Mouse (Mus musculus) regulatory T cell (primary cell): ENCODE measurements around the gene Lyst.
"Not testable (repeated sequence)": the region's sequence is repeated elsewhere in the genome, so short reads cannot be mapped to it uniquely, and the experiment has no call there.

Experiments
- in situ Hi-C: fragments of 300-600 bp; cut with MboI, MseI; formaldehyde crosslinking; loops from one replicate; pipeline ENCODE4 v1.15.1; 2025; ENCODE audit warnings: high pct_unique_total_duplicates

Gene Lyst

DNA sequence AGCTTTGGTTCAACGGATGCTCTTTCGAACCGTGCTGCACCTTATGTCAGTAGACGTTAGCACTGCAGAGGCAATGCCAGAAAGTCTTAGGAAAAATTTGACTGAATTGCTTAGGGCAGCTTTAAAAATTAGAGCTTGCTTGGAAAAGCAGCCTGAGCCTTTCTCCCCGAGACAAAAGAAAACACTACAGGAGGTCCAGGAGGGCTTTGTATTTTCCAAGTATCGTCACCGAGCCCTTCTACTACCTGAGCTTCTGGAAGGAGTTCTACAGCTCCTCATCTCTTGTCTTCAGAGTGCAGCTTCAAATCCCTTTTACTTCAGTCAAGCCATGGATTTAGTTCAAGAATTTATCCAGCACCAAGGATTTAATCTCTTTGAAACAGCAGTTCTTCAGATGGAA lies 44.5 kb downstream of the Lyst start:
- in situ Hi-C loops, result no loop called here

GRCm38 (mm10) chr13:13635224-13635623 lies 45.0 kb downstream of the Lyst start:
- in situ Hi-C loops, result no loop called here

DNA sequence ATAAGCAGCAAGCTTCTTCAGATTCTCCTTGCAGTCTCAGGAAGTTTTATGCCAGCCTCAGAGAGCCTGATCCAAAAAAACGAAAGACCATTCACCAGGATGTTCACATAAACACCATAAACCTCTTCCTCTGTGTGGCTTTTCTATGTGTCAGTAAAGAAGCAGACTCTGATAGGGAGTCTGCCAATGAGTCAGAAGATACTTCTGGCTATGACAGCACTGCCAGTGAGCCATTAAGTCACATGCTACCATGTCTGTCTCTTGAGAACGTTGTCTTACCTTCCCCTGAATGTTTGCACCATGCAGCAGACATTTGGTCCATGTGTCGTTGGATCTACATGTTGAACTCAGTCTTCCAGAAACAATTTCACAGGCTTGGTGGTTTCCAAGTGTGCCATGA lies 47.4 kb downstream of the Lyst start:
- in situ Hi-C loops, result no loop called here

- in situ Hi-C loops, result no loop called here
Observed at GRCm38 (mm10) chr13:13637981-13638380, 47.8 kb downstream of the Lyst start.

GRCm38 (mm10) chr13:13638725-13639124 lies 48.5 kb downstream of the Lyst start:
- in situ Hi-C loops, result no loop called here

DNA sequence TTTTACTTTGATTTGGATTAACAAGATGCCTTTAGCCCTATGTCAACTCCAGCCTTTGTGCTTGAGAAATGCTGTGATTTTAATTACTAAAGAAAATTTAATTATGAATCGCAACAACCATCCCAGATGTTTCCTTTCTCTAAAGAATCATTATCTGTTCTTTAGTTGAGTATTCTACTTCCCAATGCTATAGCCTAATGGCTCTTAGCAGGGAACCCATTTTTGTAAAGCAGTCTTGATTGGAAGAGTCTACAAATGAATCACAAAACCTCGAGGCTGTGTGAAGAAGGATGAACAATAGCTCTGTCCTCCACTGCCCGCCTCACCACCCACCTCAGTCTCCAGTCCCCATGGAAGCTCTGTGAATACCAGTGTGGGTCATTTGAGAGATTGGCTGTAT lies 57.1 kb downstream of the Lyst start:
- in situ Hi-C loops, result no loop called here

GRCm38 (mm10) chr13:13655453-13655852 lies 65.3 kb downstream of the Lyst start:
- in situ Hi-C loops, result no loop called here

GRCm38 (mm10) chr13:13666103-13666502 lies 75.9 kb downstream of the Lyst start:
- in situ Hi-C loops, result not testable (repeated sequence)

- in situ Hi-C loops, result no loop called here
Observed at GRCm38 (mm10) chr13:13670669-13671068, 80.5 kb downstream of the Lyst start.

GRCm38 (mm10) chr13:13671585-13672328 lies 81.6 kb downstream of the Lyst start:
- in situ Hi-C loops, result no loop called here

DNA sequence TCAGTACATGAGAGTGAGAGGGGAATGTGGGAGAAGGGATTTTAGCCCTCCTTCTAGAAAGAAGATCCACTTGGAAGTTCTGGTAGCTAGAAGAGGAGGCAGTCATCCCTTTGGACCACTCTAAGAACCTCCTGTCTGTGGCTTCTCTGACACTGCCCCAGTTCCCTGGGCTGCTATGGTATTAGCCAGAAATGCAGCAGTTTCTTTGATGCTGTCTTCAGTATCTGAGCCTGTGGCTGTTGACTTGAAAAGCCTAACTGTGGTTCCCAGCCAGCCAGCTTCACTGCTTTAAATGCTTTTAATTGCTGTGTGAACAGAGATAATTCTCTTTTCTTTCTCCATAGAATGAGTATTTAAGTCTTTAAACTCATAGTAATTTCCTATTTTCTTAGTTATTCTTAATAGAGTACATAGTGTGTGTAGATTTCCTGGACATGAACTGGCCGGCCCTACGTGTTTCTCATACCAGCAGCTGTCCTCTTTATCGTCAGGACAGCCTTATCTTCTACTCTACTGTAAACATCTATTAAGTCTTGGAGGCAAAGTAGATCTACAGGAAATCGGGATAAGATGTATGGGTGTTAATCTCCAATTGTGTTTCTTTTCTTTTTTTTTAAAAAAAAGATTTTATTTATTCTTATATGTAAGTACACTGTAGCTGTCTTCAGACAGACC lies 84.6 kb downstream of the Lyst start:
- in situ Hi-C loops, result no loop called here

DNA sequence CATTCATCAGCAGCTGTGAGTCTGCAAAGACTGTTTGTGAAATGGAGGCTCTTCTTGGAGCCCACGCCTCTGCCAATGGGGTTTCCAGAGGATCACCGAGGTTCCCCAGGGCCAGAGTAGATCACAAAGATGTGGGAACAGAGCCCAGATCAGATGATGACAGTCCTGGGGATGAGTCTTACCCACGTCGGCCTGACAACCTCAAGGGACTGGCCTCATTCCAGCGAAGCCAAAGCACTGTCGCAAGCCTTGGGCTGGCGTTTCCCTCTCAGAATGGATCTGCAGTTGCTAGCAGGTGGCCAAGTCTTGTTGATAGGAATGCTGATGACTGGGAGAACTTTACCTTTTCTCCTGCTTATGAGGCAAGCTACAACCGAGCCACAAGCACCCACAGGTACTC lies 87.7 kb downstream of the Lyst start:
- in situ Hi-C loops, result no loop called here

- in situ Hi-C loops, result no loop called here
Observed at GRCm38 (mm10) chr13:13681642-13682041, 91.4 kb downstream of the Lyst start.

DNA sequence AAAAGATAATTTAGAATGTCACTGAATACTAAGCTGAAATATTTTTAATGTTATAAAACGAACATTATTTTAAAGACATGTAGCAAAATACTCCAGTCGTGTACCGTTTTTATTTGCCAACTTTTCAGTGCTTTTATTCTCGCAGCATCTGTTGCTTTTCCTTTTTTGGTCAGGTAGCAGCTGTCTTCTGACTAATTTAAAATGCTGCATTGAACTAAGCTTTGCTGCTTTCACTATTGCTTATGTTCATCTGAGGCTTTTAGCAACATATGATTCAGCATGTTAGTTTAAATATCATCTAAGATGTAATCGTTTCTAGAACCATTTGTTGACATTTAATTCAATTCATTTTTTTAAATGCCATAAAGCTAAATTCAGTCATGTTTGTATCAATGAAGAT lies 113.3 kb downstream of the Lyst start:
- in situ Hi-C loops, result no loop called here

DNA sequence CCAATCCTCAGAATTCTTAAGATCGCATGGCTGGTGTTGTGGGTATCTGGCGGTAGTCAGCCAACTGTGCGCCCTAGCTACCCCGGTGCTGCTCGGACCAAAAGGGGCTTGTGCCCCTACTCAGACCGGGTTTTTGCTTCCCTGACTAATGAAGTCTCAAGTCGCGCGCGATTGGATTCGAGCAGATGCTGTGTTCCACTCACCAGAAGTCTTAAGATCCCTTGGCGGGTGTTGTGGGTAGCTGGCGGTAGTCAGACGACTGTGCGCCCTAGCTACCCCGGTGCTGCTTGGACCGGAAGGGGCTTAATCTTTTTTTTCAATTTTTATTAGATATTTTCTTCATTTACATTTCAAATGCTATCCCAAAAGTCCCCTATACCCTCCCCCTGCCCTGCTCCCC lies 131.2 kb downstream of the Lyst start:
- in situ Hi-C loops, result not testable (repeated sequence)

DNA sequence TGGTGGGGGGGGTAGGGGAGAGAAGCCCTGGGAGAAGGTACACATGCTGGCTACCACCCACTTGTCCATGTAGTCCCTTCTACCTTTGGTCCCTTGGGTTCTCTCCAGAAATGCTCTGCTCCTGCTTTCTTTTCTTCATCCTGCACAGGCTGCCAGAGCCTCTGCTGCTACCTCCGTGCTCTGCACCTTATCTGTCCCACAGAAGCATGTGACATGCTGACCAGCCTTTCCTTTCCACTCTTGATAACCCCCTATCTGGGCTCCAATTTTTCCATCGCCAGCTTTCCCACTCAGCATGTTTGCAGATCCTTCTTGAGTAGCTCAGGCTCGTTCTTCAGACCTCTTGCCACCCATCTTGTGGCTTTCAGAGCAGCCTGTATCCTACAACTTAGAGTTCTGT lies 133.1 kb downstream of the Lyst start:
- in situ Hi-C loops, result no loop called here

DNA sequence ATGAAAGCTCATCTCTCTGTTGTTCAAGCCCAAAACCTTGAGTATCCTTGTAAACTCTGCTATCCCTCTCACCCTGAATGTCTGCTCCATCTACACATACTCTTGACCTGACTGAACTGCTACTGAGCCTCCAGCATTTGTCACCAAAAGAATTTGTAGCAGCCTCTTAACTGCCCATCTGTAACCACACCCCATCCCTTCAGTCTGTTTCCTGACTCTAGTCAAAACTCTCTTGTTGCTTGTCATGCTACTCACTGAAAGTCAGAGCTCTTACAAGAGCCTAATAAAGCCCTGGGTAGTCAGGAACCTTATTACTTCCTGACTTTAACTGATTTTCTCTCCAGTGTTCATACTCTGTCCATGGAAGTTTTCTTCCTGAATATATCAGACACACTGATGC lies 133.6 kb downstream of the Lyst start:
- in situ Hi-C loops, result no loop called here

GRCm38 (mm10) chr13:13739232-13739631 lies 149.0 kb downstream of the Lyst start:
- in situ Hi-C loops, result no loop called here

DNA sequence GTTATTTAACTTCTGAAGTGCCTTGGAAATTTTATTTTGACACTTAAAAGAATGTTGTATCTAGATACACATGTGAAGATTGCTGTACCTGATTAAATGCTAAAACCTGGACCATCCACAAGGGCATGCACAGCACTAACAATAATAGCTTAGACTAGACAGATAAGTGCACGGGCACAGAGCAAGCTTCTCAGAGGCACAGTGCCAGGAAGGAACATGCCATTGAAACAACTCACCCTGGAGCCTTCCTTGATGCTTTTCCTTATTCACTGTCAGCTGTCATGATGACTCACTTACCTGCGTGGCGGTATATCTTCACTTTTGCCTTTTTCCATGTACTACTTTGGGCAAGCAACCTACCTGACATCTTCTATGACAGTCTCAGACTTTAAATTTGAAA lies 155.7 kb downstream of the Lyst start:
- in situ Hi-C loops, result no loop called here

DNA sequence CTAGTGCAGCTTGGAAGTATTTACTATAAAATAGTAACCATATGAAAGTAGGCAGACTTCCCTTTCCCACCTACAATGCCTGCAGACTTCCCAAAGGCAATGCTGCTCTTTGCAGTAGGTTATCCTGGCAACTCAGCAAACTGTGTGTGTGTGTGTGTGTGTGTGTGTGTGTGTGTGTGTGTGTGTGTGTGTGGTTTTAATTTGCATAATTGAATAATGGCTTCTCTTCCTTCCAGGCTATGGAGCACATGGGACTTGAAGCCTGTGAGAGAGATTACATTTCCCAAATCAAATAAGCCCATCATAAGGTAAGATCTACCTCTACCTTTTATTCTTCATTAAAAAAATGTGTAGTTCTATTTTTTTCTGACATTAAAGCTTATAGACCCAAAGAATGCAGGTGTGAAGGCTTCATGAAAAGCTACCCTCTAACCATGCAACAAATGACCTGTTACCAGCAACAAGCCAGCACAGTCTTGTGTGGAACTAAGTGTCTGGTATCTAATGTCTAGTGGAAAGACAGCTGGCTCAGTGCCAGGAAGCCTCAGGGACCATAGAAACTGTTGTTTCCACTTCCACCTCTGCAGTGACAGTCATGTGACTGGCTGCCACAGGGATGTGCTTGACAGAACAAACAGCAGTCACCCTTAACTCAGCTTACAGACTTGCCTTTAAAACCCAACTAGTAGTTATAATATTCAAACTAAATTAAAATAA lies 185.7 kb downstream of the Lyst start:
- in situ Hi-C loops, result no loop called here

- in situ Hi-C loops, result no loop called here
Observed at GRCm38 (mm10) chr13:13777052-13777451, 186.9 kb downstream of the Lyst start.

DNA sequence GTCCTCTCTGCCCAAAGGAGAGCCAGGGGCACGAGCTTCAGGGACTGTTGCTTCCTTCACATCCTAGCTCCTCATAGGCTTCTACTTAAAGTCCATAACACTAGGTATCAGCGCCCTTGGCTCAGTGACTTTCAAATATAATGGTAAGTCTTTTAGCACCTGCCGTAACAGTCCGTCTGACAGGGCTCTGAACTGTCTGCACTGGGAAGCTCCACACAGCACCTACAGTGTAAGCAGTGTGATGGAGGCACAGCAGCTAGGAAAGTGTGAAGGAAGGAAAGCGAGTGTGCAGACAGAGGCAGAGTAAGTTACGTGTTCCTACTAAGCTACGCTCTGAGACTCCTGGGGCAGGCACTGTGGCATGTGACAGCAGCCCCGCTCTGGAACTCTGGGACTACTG lies 187.5 kb downstream of the Lyst start:
- in situ Hi-C loops, result no loop called here
